Mouse (Mus musculus): ENCODE results near the gene Slc37a3. TPM values are rescaled to one million over a fixed set of nuclear protein-coding genes. Genes with fewer than 3 reads are reported as not detected.

Gene Slc37a3
- polyA plus RNA-seq, 1 experiment from 2014 or later: 47.0 TPM

DNA sequence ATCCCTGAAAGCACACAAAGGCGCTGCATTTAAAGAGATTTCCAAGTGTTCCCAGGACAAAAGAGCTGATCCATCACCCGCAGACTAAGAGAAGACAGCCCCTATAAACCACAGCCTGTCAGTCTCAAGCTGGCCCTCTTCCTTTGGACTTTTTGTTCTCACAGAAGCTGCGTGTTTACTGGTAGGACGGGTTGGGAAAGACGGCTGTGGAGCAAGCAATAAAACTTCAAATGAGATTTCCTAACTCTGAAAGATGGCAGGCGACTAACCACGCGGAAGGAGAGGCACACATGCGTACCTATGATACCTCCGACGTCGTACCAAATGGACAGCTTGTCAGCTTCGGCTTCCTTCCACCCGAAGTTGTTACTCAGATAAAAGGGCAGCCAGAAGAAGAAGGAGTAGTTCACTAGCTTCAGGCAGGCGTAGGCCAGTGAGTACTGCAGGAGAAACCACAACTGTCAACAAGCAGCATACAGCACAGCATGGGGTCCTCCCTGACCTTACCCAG is 30.4 kb downstream of the Slc37a3 start:
- Histone ChIP-seq H3K9me3 (ENCODE audit: control insufficient read depth, low read length) (no peaks in the 10 kb centered on the region), H3K4me1 (replicated peaks; ENCODE audit: control insufficient read depth, insufficient read depth, low read length) (peaks cover 21% of the 10 kb centered on the region), H3K27ac (ENCODE audit: low read depth, low read length) (peak overlapping the region; percentile 91), H3K9ac (ENCODE audit: low read depth, low read length) (0 out of 2 replicates have a peak overlapping the region, but pooled peaks have one; percentile 29), H3K4me2 (replicated peaks; ENCODE audit: low read depth, low read length) (0 out of 2 replicates have a peak overlapping the region, but pooled peaks have one; percentile 5), H3K36me3 (ENCODE audit: control insufficient read depth, insufficient read depth, low read length) (0 out of 2 replicates have a peak, but pooled peaks cover 2% of the 10 kb centered on the region), H3K4me3 (ENCODE audit: low read depth, low read length) (no peak overlapping the region), H3K27me3 (ENCODE audit: control insufficient read depth, insufficient read depth, low read length) (no peaks in the 10 kb centered on the region)
- ATAC-seq (ENCODE audit: low FRiP score): peak; percentile 59
- DNase-seq (ENCODE audit: low spot score): peak; percentile 72
- 16% methylated on average over 15 of the region's 15 CpGs for WGBS

DNA sequence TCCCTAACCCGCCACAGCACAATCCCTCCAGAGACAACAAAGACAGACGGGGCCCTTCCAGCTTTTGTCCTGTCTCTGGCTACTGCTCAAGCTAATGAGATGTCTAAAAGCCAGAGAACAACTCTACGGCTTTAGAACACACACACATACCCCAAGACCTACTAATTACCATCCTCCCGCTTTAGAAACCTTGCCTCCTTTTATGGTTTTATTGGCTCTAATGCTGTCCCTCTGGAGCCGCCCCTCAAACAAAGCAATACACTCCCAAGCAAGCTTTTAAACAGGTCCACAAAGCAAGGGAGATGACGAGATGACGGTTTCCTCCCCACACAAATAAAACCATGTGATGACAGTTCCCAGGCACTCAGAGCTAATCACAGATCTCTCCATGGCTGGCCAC is 32.0 kb downstream of the Slc37a3 start:
- Histone ChIP-seq H3K27ac (ENCODE audit: low read depth, low read length) (peak overlapping the region; percentile 91), H3K27me3 (ENCODE audit: control insufficient read depth, insufficient read depth, low read length) (no peaks in the 10 kb centered on the region), H3K4me1 (replicated peaks; ENCODE audit: control insufficient read depth, insufficient read depth, low read length) (peaks cover 21% of the 10 kb centered on the region), H3K9ac (ENCODE audit: low read depth, low read length) (peak overlapping the region; percentile 43; the same call in 1 of the 2 replicates), H3K36me3 (ENCODE audit: control insufficient read depth, insufficient read depth, low read length) (0 out of 2 replicates have a peak, but pooled peaks cover 2% of the 10 kb centered on the region), H3K4me2 (replicated peaks; ENCODE audit: low read depth, low read length) (no peak overlapping the region), H3K9me3 (ENCODE audit: control insufficient read depth, low read length) (no peaks in the 10 kb centered on the region), H3K4me3 (ENCODE audit: low read depth, low read length) (no peak overlapping the region)
- peak; percentile 49 for DNase-seq (ENCODE audit: low spot score)
- WGBS: 30% methylated on average over 7 of the region's 7 CpGs
- 0 out of 2 replicates have a peak, but pooled peaks have one; percentile 8 for ATAC-seq (ENCODE audit: low FRiP score)

DNA sequence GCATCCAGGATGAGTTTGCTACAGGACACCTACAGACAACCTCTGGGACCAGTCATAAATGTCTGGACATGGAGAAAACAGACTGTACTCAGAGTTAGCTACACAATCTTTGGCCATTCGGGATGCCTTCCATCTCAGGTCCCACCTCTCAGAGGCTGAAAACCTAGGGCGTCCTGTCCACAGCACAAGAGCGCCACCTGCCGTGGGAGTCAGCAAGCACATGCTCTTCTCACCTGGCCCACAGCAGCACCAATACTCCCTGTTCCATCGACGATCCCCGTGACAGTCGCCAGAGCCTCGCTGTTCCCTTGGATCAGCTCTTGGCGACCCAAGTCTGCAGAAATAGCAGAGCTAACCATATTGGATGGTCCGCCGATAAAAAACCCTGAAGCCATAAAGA is 33.5 kb downstream of the Slc37a3 start:
- peak; percentile 91 for DNase-seq (ENCODE audit: low spot score)
- ATAC-seq (ENCODE audit: low FRiP score): peak; percentile 39
- Histone ChIP-seq H3K27ac (ENCODE audit: low read depth, low read length) (no peak overlapping the region), H3K9me3 (ENCODE audit: control insufficient read depth, low read length) (no peaks in the 10 kb centered on the region), H3K9ac (ENCODE audit: low read depth, low read length) (no peak overlapping the region), H3K4me1 (replicated peaks; ENCODE audit: control insufficient read depth, insufficient read depth, low read length) (peaks cover 19% of the 10 kb centered on the region), H3K27me3 (ENCODE audit: control insufficient read depth, insufficient read depth, low read length) (no peaks in the 10 kb centered on the region), H3K36me3 (ENCODE audit: control insufficient read depth, insufficient read depth, low read length) (no peaks in the 10 kb centered on the region), H3K4me2 (replicated peaks; ENCODE audit: low read depth, low read length) (no peak overlapping the region), H3K4me3 (ENCODE audit: low read depth, low read length) (no peak overlapping the region)
- 25% methylated on average over 12 of the region's 12 CpGs for WGBS

DNA sequence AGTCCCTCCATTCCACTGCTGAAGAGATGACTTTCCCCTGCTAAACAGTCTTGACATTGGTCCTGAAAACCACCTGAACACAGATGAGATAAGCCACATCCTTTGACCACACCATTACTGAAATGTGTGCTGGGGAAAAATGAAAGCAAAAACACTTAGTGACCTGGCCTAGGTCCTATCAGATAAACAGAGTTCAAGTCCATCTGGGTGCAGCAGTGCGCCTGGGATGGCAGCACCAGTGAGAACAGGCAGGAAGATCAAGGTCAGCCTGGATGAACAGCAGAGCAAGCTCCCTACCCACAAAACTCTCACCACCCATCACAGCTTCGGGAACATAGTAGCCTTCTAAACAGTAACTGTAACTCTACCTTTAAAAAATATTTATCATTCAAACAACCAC is 35.7 kb downstream of the Slc37a3 start:
- Histone ChIP-seq H3K9me3 (ENCODE audit: control insufficient read depth, low read length) (no peaks in the 10 kb centered on the region), H3K36me3 (ENCODE audit: control insufficient read depth, insufficient read depth, low read length) (no peaks in the 10 kb centered on the region), H3K9ac (ENCODE audit: low read depth, low read length) (no peak overlapping the region), H3K27me3 (ENCODE audit: control insufficient read depth, insufficient read depth, low read length) (no peaks in the 10 kb centered on the region), H3K4me1 (replicated peaks; ENCODE audit: control insufficient read depth, insufficient read depth, low read length) (peaks cover 6% of the 10 kb centered on the region), H3K27ac (ENCODE audit: low read depth, low read length) (no peak overlapping the region), H3K4me3 (ENCODE audit: low read depth, low read length) (no peak overlapping the region), H3K4me2 (replicated peaks; ENCODE audit: low read depth, low read length) (no peak overlapping the region)
- ATAC-seq (ENCODE audit: low FRiP score) (no peak), DNase-seq (ENCODE audit: low spot score) (no peak)
- WGBS: 78% methylated on average over 2 of the region's 2 CpGs

DNA sequence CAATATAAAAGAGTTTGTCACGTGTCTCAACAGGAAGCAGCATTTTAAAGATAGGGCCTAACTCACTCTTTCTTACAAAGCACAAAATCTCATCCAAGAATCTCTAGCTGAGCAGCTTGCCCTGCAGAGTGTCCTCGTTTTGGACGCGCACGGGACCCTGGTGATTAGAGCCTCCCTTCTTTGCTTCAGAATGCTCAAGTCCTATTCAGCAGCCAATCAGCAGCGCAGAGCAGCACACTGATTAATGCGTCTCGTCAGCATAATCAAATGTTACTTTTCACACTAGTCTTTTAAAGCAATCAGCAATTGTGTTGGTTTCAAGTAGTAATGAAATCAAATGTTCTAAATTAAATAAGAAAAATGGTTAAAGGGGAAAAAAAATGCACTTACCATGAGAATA is 39.1 kb downstream of the Slc37a3 start:
- no peak overlapping the region for H3K27ac ChIP-seq (ENCODE audit: low read depth, low read length)
- H3K4me3 ChIP-seq (ENCODE audit: low read depth, low read length): no peak overlapping the region
- no peak overlapping the region for H3K4me2 ChIP-seq (replicated peaks; ENCODE audit: low read depth, low read length)
- no peaks in the 10 kb centered on the region for H3K27me3 ChIP-seq (ENCODE audit: control insufficient read depth, insufficient read depth, low read length)
- no peaks in the 10 kb centered on the region for H3K9me3 ChIP-seq (ENCODE audit: control insufficient read depth, low read length)
- H3K9ac ChIP-seq (ENCODE audit: low read depth, low read length): no peak overlapping the region
- peaks cover 3% of the 10 kb centered on the region; the same call in 1 of the 2 replicates for H3K36me3 ChIP-seq (ENCODE audit: control insufficient read depth, insufficient read depth, low read length)
- WGBS: 83% methylated on average over 8 of the region's 8 CpGs
- no peaks in the 10 kb centered on the region for H3K4me1 ChIP-seq (replicated peaks; ENCODE audit: control insufficient read depth, insufficient read depth, low read length)
- DNase-seq (ENCODE audit: low spot score): no peak
- no peak for ATAC-seq (ENCODE audit: low FRiP score)

DNA sequence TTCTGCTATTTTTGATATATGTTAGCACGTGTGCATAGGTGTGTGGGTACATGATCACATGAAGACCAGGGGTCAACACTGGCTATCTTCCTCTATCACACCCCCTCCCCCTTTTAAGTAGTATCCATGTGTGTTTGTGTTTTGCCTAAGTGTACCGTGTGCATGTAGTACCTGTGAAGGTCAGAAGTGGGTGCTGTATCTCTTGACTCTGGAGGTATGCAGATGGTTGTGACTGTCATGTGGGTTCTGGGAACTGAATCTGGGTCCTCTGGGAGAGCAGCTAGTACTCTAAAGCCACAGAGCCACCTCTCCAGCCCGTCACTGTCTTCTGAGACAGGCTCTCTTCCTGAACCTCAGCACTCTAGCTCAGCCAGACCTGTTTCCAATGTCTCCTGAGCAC is 42.6 kb downstream of the Slc37a3 start:
- H3K27ac ChIP-seq (ENCODE audit: low read depth, low read length): no peak overlapping the region
- peaks cover 3% of the 10 kb centered on the region; the same call in 1 of the 2 replicates for H3K36me3 ChIP-seq (ENCODE audit: control insufficient read depth, insufficient read depth, low read length)
- H3K4me2 ChIP-seq (replicated peaks; ENCODE audit: low read depth, low read length): no peak overlapping the region
- H3K9me3 ChIP-seq (ENCODE audit: control insufficient read depth, low read length): no peaks in the 10 kb centered on the region
- DNase-seq (ENCODE audit: low spot score) (no peak), ATAC-seq (ENCODE audit: low FRiP score) (no peak)
- H3K4me3 ChIP-seq (ENCODE audit: low read depth, low read length): no peak overlapping the region
- 94% methylated on average over 3 of the region's 3 CpGs for WGBS
- no peaks in the 10 kb centered on the region for H3K4me1 ChIP-seq (replicated peaks; ENCODE audit: control insufficient read depth, insufficient read depth, low read length)
- H3K9ac ChIP-seq (ENCODE audit: low read depth, low read length): no peak overlapping the region
- H3K27me3 ChIP-seq (ENCODE audit: control insufficient read depth, insufficient read depth, low read length): no peaks in the 10 kb centered on the region

DNA sequence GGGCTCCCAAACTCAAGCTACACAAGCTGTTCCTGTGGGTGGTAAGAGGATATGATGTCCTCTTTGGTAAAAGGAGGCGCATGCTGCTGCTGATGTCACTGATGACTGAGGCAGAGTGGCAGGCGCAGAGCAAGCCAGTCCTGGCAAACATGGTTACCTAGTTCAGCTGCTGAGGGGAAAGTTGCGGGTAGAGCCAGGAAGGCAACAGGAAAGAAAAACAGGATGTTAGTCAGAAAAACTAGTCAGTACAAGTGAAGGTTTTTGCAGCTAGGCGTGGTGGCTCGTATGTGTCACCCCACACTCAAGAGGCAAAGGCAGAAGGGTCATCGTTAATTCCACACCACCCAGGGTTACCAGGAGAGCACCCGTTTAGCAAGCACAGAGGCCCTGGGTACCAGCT is 43.3 kb downstream of the Slc37a3 start:
- Histone ChIP-seq H3K9me3 (ENCODE audit: control insufficient read depth, low read length) (no peaks in the 10 kb centered on the region), H3K4me2 (replicated peaks; ENCODE audit: low read depth, low read length) (no peak overlapping the region), H3K9ac (ENCODE audit: low read depth, low read length) (no peak overlapping the region), H3K36me3 (ENCODE audit: control insufficient read depth, insufficient read depth, low read length) (peaks cover 3% of the 10 kb centered on the region; the same call in 1 of the 2 replicates), H3K27me3 (ENCODE audit: control insufficient read depth, insufficient read depth, low read length) (no peaks in the 10 kb centered on the region), H3K4me3 (ENCODE audit: low read depth, low read length) (no peak overlapping the region), H3K4me1 (replicated peaks; ENCODE audit: control insufficient read depth, insufficient read depth, low read length) (no peaks in the 10 kb centered on the region), H3K27ac (ENCODE audit: low read depth, low read length) (no peak overlapping the region)
- ATAC-seq (ENCODE audit: low FRiP score): no peak
- DNase-seq (ENCODE audit: low spot score): no peak
- 89% methylated on average over 7 of the region's 7 CpGs for WGBS

DNA sequence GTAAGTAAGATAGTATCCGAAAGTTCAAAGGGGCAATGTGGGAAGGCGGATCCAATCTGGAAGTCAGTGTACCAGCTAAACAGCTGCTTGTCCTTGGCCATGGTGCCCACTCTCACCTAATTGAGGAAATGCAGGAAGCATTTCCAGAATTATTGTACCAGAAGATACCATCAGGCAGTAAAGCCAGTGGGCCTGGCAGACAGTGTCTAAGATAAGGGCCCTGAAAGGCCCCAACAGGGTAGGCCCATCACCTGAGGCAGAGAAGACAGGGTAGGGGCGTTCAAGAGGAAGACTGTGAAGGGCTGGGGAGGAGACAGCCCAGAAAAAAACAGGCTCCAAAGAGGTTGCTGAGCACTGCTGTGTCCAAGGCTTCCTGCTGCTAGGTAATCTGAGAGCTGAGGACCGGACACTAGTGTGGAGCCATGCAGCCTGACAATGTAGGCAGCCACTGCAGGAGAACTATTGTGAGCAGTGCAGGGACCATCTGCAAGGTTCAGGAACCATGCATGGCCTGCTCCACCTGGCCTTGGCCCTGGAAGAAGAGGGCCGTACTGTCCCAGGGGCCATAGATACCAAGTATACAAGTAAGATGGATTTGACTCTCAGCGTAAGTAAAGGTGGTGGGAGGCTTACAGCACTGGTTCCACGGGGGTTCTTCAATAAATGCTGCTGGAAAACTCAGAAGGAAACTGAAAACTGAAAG is 45.3 kb downstream of the Slc37a3 start:
- Histone ChIP-seq H3K4me1 (replicated peaks; ENCODE audit: control insufficient read depth, insufficient read depth, low read length) (no peaks in the 10 kb centered on the region), H3K27ac (ENCODE audit: low read depth, low read length) (no peak overlapping the region), H3K36me3 (ENCODE audit: control insufficient read depth, insufficient read depth, low read length) (peaks cover 3% of the 10 kb centered on the region; the same call in 1 of the 2 replicates), H3K4me3 (ENCODE audit: low read depth, low read length) (no peak overlapping the region), H3K27me3 (ENCODE audit: control insufficient read depth, insufficient read depth, low read length) (no peaks in the 10 kb centered on the region), H3K9ac (ENCODE audit: low read depth, low read length) (no peak overlapping the region), H3K9me3 (ENCODE audit: control insufficient read depth, low read length) (no peaks in the 10 kb centered on the region), H3K4me2 (replicated peaks; ENCODE audit: low read depth, low read length) (no peak overlapping the region)
- DNase-seq (ENCODE audit: low spot score) (no peak), ATAC-seq (ENCODE audit: low FRiP score) (no peak)
- WGBS: 75% methylated on average over 7 of the region's 7 CpGs

DNA sequence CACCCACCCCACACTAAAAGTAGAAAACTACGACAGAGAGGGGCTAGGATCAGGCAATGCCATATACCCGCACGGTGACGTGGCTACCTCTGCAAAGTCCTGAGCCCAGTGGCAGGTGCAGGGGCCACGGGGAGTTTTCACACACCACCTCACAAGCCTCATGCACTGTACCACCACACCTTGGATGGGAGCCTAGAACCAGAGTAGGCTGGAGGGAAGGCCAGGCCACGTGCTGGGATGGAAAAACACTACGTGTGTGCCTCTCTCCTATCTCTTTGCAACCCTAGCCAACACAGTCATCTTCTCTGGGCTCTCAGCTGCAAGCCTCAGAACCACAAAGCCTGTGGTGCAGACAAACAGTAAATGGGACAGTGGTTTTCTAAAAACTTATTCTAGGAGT is 46.5 kb downstream of the Slc37a3 start:
- H3K9me3 ChIP-seq (ENCODE audit: control insufficient read depth, low read length): no peaks in the 10 kb centered on the region
- WGBS: 95% methylated on average over 7 of the region's 7 CpGs
- H3K36me3 ChIP-seq (ENCODE audit: control insufficient read depth, insufficient read depth, low read length): no peaks in the 10 kb centered on the region; the same call in 1 of the 2 replicates
- no peaks in the 10 kb centered on the region for H3K27me3 ChIP-seq (ENCODE audit: control insufficient read depth, insufficient read depth, low read length)
- H3K4me1 ChIP-seq (replicated peaks; ENCODE audit: control insufficient read depth, insufficient read depth, low read length): no peaks in the 10 kb centered on the region
- no peak overlapping the region for H3K4me2 ChIP-seq (replicated peaks; ENCODE audit: low read depth, low read length)
- ATAC-seq (ENCODE audit: low FRiP score) (no peak), DNase-seq (ENCODE audit: low spot score) (no peak)
- H3K9ac ChIP-seq (ENCODE audit: low read depth, low read length): no peak overlapping the region
- H3K27ac ChIP-seq (ENCODE audit: low read depth, low read length): no peak overlapping the region
- H3K4me3 ChIP-seq (ENCODE audit: low read depth, low read length): no peak overlapping the region

All from hindbrain, embryonic 11.5 days (tissue).